29 mouse cellular contexts compared by ENCODE assay signal in genomic region chr1:75379196-75379595, GRCm38 (mm10). TPM values are rescaled to one million over a fixed set of nuclear protein-coding genes. Genes with fewer than 3 reads are reported as not detected.
DNase-seq lines count a peak whose midpoint lies in the region; ATAC-seq and TF ChIP-seq lines count a peak whose summit lies in the region.
"Had no signal": no experiment of that assay in that cellular context is flagged by ENCODE, and none has a peak within 500 bp of the region (broad histone marks: within the 10 kb centered on the region; RNA-seq: fewer than 3 reads in every experiment).

No protein-coding gene starts in this region.

- no peak for TF ChIP-seq EP300 in heart, adult 2 months (IDR thresholded peaks at IDR 0.05; ENCODE audit: insufficient read depth, low read depth, low read length)

- 38% methylated on average over 2 of the region's 2 CpGs for WGBS in heart, adult 2 months
- 59% methylated on average over 2 of the region's 2 CpGs for WGBS in heart, embryonic 15.5 days
- 66% methylated on average over 2 of the region's 2 CpGs for WGBS in limb, embryonic 13.5 days

- no peaks in the 10 kb centered on the region for H3K27me3 ChIP-seq in heart, adult 2 months (ENCODE audit: control insufficient read depth, insufficient read depth, low read length)
- H3K27me3 ChIP-seq in heart, embryonic 15.5 days: peaks cover 31% of the 10 kb centered on the region
- peaks cover 30% of the 10 kb centered on the region; the same call in 1 of the 2 replicates for H3K27me3 ChIP-seq in limb, embryonic 13.5 days
- H3K27me3 ChIP-seq: embryonic facial prominence, embryonic 15.5 days had no signal

- H3K4me3 ChIP-seq in heart, adult 2 months: no peak overlapping the region
- no peak overlapping the region for H3K4me3 ChIP-seq in heart, embryonic 15.5 days
- no peak overlapping the region for H3K4me3 ChIP-seq in limb, embryonic 13.5 days
- H3K4me3 ChIP-seq: embryonic facial prominence, embryonic 10.5 days; embryonic facial prominence, embryonic 15.5 days; forebrain, embryonic 12.5 days; hindbrain, embryonic 12.5 days; lung, embryonic 15.5 days had no signal

- no peak overlapping the region for H3K9ac ChIP-seq in heart, adult 2 months (ENCODE audit: low read depth, low read length)
- no peak overlapping the region for H3K9ac ChIP-seq in heart, embryonic 15.5 days
- H3K9ac ChIP-seq in limb, embryonic 13.5 days: no peak overlapping the region
- H3K9ac ChIP-seq: embryonic facial prominence, embryonic 15.5 days; forebrain, embryonic 12.5 days; forebrain, postnatal 0 days; hindbrain, embryonic 12.5 days; lung, embryonic 15.5 days had no signal

- intact Hi-C loops in heart, adult 2 months (cut with DNase I): no loop called here
- intact Hi-C loops in heart, postnatal 25 days (cut with DNase I): no loop called here

- no peak for DNase-seq in heart, adult 2 months
- DNase-seq in heart, postnatal 25 days (ENCODE audit: low spot score): no peak
- DNase-seq in heart, adult 9 months (ENCODE audit: low spot score in 2 of 2): no peak
- peak; percentile 15 for DNase-seq in adipocyte (ENCODE audit: low spot score)
- DNase-seq in thymus, postnatal 4 days: no peak
- DNase-seq: adrenal gland, adult 8-10 months; B cell, adult 2 months; forebrain, postnatal 0 days; kidney, adult 9 months; kidney, postnatal 10 days; layer of hippocampus, adult 9-11 months; lung, postnatal 36 days; spleen, adult 18-20 months; thymus, postnatal 14 days had no signal

- H3K9me3 ChIP-seq in heart, embryonic 15.5 days (replicated peaks): no peaks in the 10 kb centered on the region
- no peaks in the 10 kb centered on the region for H3K9me3 ChIP-seq in limb, embryonic 13.5 days
- H3K9me3 ChIP-seq: embryonic facial prominence, embryonic 10.5 days; embryonic facial prominence, embryonic 15.5 days; forebrain, embryonic 12.5 days; hindbrain, embryonic 12.5 days; lung, embryonic 15.5 days had no signal

- no peak overlapping the region for H3K4me2 ChIP-seq in heart, embryonic 15.5 days
- H3K4me2 ChIP-seq in limb, embryonic 13.5 days (replicated peaks): no peak overlapping the region
- H3K4me2 ChIP-seq: embryonic facial prominence, embryonic 15.5 days; forebrain, embryonic 12.5 days; hindbrain, embryonic 12.5 days; liver, embryonic 11.5 days; lung, embryonic 15.5 days; midbrain, embryonic 11.5 days had no signal

- TF ChIP-seq CTCF in heart, adult 2 months (IDR thresholded peaks at IDR 0.05): no peak

- peaks cover 2% of the 10 kb centered on the region; the same call in 1 of the 2 replicates for H3K79me2 ChIP-seq in heart, adult 2 months (replicated peaks; ENCODE audit: control insufficient read depth, insufficient read depth, low read length)

- peak overlapping the region; percentile 54; the same call in 1 of the 2 replicates for H3K27ac ChIP-seq in heart, adult 2 months
- H3K27ac ChIP-seq in heart, embryonic 15.5 days: peak overlapping the region; percentile 88
- H3K27ac ChIP-seq in limb, embryonic 13.5 days: 0 out of 2 replicates have a peak overlapping the region, but pooled peaks have one; percentile 6
- H3K27ac ChIP-seq: embryonic facial prominence, embryonic 15.5 days; forebrain, embryonic 12.5 days; hindbrain, embryonic 12.5 days; lung, embryonic 15.5 days had no signal

- ATAC-seq in heart, embryonic 15.5 days (replicated peaks; ENCODE audit: insufficient number of reproducible peaks, insufficient read depth, low FRiP score, low read depth): no peak
- no peak for ATAC-seq in limb, embryonic 13.5 days (ENCODE audit: low FRiP score, low read depth)
- ATAC-seq: activated CD4-positive, CD25-positive, alpha-beta regulatory T cell, adult 4 months; forebrain, postnatal 0 days; intestine, postnatal 0 days; midbrain, embryonic 16.5 days had no signal

- no peak for TF ChIP-seq POLR2A in heart, adult 2 months (IDR thresholded peaks at IDR 0.05; ENCODE audit: insufficient read depth, low read depth, low read length)

- peaks cover 1% of the 10 kb centered on the region for H3K4me1 ChIP-seq in heart, adult 2 months (ENCODE audit: control insufficient read depth, insufficient read depth, low read length)
- peaks cover 78% of the 10 kb centered on the region for H3K4me1 ChIP-seq in heart, embryonic 15.5 days (replicated peaks)
- peaks cover 41% of the 10 kb centered on the region for H3K4me1 ChIP-seq in limb, embryonic 13.5 days

- no peaks in the 10 kb centered on the region for H3K36me3 ChIP-seq in heart, adult 2 months (ENCODE audit: control insufficient read depth, insufficient read depth, low read length)
- peaks cover 5% of the 10 kb centered on the region; the same call in 1 of the 2 replicates for H3K36me3 ChIP-seq in heart, embryonic 15.5 days
- H3K36me3 ChIP-seq in limb, embryonic 13.5 days: peaks cover 4% of the 10 kb centered on the region; the same call in 1 of the 2 replicates
- H3K36me3 ChIP-seq: embryonic facial prominence, embryonic 10.5 days; embryonic facial prominence, embryonic 15.5 days; forebrain, embryonic 12.5 days; hindbrain, embryonic 12.5 days; lung, embryonic 15.5 days had no signal

RNA-seq across cellular contexts. Expression of gene Speg, which starts 4.1 kb away (rescaled TPM):
- 100 to 1,000 TPM; 131 to 135 TPM for total RNA-seq in heart, adult 2 months (2021)
- 94.0 and 109 TPM in 2 replicates for polyA plus RNA-seq in heart, adult 2 months (2012; rRNA removed)
- total RNA-seq in heart, postnatal 25 days (2021): 100 to 1,000 TPM; 141 to 144 TPM
- 44.5 and 54.4 TPM in 2 replicates for polyA plus RNA-seq in heart, embryonic 15.5 days (2015; fragmentation: Nextera tagmentation; extraction: Ambion mirVana)
- polyA plus RNA-seq in limb, embryonic 13.5 days (2015; fragmentation: Nextera tagmentation; extraction: Ambion mirVana): 20.7 and 21.3 TPM in 2 replicates
- total RNA-seq: neutrophil, adult 5-6 weeks had no signal
- polyA plus RNA-seq: activated CD4-positive, CD25-positive, alpha-beta regulatory T cell, adult 4 months had no signal

RNA-seq across cellular contexts. Expression of gene Des, which starts 19.1 kb away (rescaled TPM):
- total RNA-seq in heart, adult 2 months (2021): 1,000 to 10,000 TPM; 1,224 to 1,521 TPM
- 719 and 781 TPM in 2 replicates for polyA plus RNA-seq in heart, adult 2 months (2012; rRNA removed)
- 1,000 to 10,000 TPM; 1,261 to 1,294 TPM for total RNA-seq in heart, postnatal 25 days (2021)
- 374 and 419 TPM in 2 replicates for polyA plus RNA-seq in heart, embryonic 15.5 days (2015; fragmentation: Nextera tagmentation; extraction: Ambion mirVana)
- polyA plus RNA-seq in limb, embryonic 13.5 days (2015; fragmentation: Nextera tagmentation; extraction: Ambion mirVana): 52.1 and 56.1 TPM in 2 replicates
- total RNA-seq: granulocyte monocyte progenitor cell, adult 5-6 weeks; megakaryocyte, adult 5-6 weeks; neutrophil, adult 5-6 weeks had no signal
- polyA plus RNA-seq: activated CD4-positive, CD25-positive, alpha-beta regulatory T cell, adult 4 months had no signal

RNA-seq across cellular contexts. Expression of gene Gmppa, which starts 56.5 kb away (rescaled TPM):
- total RNA-seq in heart, adult 2 months (2021): 10 to 100 TPM; 38.9 to 39.9 TPM
- polyA plus RNA-seq in heart, adult 2 months (2012; rRNA removed): 91.3 and 94.6 TPM in 2 replicates
- total RNA-seq in heart, postnatal 25 days (2021): 10 to 100 TPM; 36.6 to 37.3 TPM
- polyA plus RNA-seq in heart, embryonic 15.5 days (2015; fragmentation: Nextera tagmentation; extraction: Ambion mirVana): 63.9 and 81.8 TPM in 2 replicates
- polyA plus RNA-seq in limb, embryonic 13.5 days (2015; fragmentation: Nextera tagmentation; extraction: Ambion mirVana): 70.1 and 71.8 TPM in 2 replicates

Comparison
In these comparisons a context has a peak if more than half of its experiments do, and no peak if none do; other contexts are left out.
1. H3K27ac ChIP-seq: peak in every context shown above with its lines; median percentile 88 in heart, embryonic 15.5 days; 54 in heart, adult 2 months; 6 in limb, embryonic 13.5 days.